Mouse (Mus musculus) olfactory bulb, adult 2 months (tissue): ENCODE results near the gene Tmem56.

Experiments
- CTCF ChIP-seq: fragments of 200-500 bp; IDR thresholded peaks from 2 replicates; pipeline ENCODE4 v1.5.1; 2012; ENCODE audit warnings: low read depth, mild to moderate bottlenecking, low read length, moderate library complexity; ENCODE audit not compliant: insufficient read depth
- POLR2A ChIP-seq: fragments of 200-500 bp; IDR thresholded peaks from 2 replicates; pipeline ENCODE4 v1.6.1; 2012; ENCODE audit warnings: mild to moderate bottlenecking, low read depth, low read length, moderate library complexity; ENCODE audit not compliant: insufficient read depth

- no peak for TF ChIP-seq CTCF
- no peak for TF ChIP-seq POLR2A
These were observed 44.5 kb upstream of the Tmem56 start for GRCm38 (mm10) chr3:121327406-121327805.
